Mouse (Mus musculus) left cerebral cortex, adult 2 months (tissue): ENCODE results near the gene Hdac1. TPM values are rescaled to one million over a fixed set of nuclear protein-coding genes. Genes with fewer than 3 reads are reported as not detected.

Source experiments
- DNase-seq, 2 experiments: peaks; one replicate each; pipeline ENCODE4 v3.0.0; 2021 to 2022; ENCODE audit warnings: low spot score in 2 of 2, mixed read lengths in 1 of 2; ENCODE audit errors: extremely low spot score in 1 of 2
- H3K27ac ChIP-seq: fragments of 200-600 bp; 2 replicates; pipeline ENCODE4 v1.8.1; 2022
- H3K4me3 ChIP-seq: fragments of 200-600 bp; 2 replicates; pipeline ENCODE4 v1.8.1; 2022
- CTCF ChIP-seq: fragments of 200-600 bp; IDR thresholded peaks from 2 replicates; pipeline ENCODE4 v1.8.1; 2022; ENCODE audit warnings: antibody characterized with exemption, mild to moderate bottlenecking, moderate library complexity
- intact Hi-C: fragments of 180-260 bp; cut with DNase I; formaldehyde crosslinking; loops from one replicate; pipeline ENCODE4 v1.15.1; 2025
- total RNA-seq, 2 experiments: library from RNA; stranded (reverse); gene quantifications; 2 replicates each; pipeline ENCODE4 v1.2.3; 2021

The Hdac1 gene
- total RNA-seq, 2 experiments from 2014 or later = 26.5 to 29.5 TPM

DNA sequence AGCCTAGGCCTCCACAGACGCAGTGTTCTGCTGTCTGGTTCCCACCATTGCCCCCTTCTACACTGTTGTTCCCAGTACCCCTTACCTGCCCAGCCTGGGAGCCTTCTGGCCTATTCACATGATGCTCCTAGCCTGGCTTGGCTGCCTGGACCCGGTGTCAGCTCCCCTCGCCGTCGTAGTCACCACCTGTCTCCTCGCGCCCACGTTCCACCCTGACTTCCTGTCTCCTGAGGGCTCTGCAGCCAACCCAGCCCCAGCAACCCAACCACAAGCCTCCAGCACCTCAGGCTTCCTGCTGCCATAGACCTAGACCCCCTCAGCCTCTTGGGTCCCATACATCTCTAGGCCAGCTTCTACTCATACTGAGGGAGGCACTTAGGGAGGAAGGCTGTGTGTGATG, 30.9 kb upstream of the Hdac1 start, which contains the start of gene Lck:
Gene Lck, minus strand, starts transcription at position 212 of the 400 bp plus-strand sequence.
- TF ChIP-seq CTCF = no peak
- intact Hi-C loops = no loop called here
- H3K4me3 ChIP-seq = no peak within 1 kb of the TSS
- DNase-seq = no peak
- H3K27ac ChIP-seq = no peak within 1 kb of the TSS

DNA sequence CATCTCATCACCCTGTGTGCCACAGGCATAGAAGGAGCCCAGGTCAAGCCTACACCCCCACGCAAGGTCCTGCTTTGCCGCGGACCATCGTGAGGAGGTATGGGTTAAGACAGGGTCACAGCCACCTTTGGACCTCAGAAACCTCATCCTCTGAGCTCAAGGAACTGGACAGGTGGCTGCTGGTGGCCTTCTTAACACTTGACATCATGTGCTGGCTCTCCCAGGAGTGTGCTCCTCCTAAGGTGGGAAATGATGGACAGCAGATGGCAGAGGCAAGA, 30.5 kb upstream of the Hdac1 start:
- H3K27ac ChIP-seq = no peak overlapping the region
- H3K4me3 ChIP-seq = no peak overlapping the region
- no peak for DNase-seq
- no peak for TF ChIP-seq CTCF
- intact Hi-C loops = no loop called here

DNA sequence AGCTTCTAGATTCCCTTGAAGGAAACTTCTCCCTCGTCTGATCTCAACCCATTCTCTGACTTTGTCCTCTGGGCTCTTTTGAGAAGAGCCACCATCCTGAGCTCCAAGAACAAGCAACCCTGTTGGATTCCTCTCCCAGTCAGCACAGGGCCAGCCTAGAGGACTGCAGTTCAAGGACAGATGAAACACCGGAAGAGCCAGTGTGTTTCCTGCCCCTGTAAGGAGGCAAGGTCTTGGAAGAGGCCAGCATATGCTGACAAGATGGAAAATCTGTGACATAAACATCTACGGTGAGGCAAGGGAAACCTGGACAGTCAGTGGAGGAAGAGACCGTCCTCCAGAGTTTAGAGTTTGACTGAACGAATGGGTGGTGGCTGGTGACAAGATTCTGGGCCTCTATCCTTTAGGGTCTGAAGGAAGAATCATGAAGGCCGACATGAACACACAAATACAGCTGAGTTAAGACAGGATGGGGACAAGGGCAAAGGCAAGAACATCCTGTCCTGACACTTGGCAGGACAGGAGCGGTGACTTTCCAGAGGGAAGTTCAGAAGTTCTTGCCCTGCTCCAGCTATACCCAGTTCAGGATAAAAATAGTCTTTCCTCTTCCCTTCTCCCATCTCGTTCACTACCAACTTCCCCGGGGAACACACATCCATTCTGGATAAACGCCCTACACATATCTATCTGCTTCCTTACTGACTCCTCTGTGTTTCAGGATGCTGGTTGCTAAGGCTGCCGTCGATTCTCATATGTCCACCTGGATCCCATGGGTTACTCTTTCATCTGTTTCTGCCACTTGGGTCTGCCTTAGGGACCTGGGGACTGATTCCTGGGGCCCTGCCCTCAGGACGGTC, 30.0 kb upstream of the Hdac1 start:
- no peak for TF ChIP-seq CTCF
- intact Hi-C loops = no loop called here
- DNase-seq = no peak
- Histone ChIP-seq H3K27ac (no peak overlapping the region), H3K4me3 (no peak overlapping the region)

DNA sequence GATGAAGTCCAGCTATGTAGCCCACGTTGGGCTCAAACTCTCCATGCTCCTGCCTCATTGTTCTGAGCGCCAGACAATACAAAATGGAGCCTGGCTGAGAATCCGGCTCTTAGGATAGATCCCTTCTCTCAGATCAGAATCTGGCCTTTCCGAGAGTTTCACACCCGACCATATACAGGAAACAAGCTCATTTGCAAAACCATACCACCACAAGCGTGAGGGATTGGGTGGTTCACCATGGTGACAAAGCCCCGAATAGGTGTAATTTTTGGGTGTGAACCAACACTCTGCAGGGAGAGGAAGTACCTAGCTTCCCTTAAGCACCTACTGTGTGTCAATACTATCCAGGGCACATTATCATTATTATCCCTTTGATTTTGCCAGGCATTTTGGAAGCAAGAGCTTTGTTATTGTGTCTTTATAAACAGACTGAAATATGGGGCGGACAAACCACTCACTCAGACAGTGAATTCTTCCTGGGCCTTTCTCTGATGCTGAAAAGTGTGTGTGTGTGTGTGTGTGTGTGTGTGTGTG, 29.1 kb upstream of the Hdac1 start:
- intact Hi-C loops = no loop called here
- no peak for DNase-seq
- H3K4me3 ChIP-seq = no peak overlapping the region
- no peak for TF ChIP-seq CTCF
- H3K27ac ChIP-seq = no peak overlapping the region

DNA sequence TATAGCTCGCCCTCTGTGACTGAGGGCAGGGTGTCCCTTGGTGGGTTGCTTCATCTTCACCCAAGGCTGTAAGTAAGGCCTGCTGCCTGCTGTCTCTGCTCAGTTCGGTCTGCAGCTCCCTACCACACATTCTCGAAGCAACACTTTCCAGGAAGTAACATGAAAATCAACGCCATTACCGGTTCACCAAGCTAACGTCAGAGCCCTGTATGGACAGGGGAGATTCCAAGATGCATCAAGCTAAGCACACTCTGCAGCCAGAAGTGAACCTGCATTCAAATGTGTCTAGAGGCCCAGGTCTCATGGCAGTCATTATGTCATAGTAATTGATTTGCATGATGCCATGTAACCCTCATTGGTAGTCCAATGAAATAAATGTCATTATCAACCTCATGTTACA, 27.5 kb upstream of the Hdac1 start:
- intact Hi-C loops = no loop called here
- H3K27ac ChIP-seq = no peak overlapping the region
- no peak for DNase-seq
- no peak for TF ChIP-seq CTCF
- H3K4me3 ChIP-seq = no peak overlapping the region

DNA sequence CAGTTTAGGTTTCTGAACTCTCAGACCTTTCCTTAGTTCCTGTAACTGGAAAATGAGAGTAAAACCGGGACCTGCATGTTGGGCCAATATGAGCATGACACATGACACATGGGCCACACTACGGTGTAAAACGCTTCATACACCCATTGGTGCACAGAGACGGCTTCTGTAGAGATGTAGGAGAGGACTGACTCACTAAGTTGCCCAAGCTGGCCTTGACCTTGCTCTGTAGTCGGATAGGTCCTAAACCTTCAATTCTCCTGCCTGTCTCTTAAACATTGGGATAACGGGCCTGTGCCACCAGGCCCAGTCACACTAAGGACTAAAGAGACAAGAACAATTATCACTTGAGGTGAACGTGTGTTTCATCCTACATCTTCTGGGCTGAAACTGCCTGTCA, 25.9 kb upstream of the Hdac1 start:
- no peak for TF ChIP-seq CTCF
- intact Hi-C loops = no loop called here
- Histone ChIP-seq H3K4me3 (no peak overlapping the region), H3K27ac (no peak overlapping the region)
- DNase-seq = no peak

DNA sequence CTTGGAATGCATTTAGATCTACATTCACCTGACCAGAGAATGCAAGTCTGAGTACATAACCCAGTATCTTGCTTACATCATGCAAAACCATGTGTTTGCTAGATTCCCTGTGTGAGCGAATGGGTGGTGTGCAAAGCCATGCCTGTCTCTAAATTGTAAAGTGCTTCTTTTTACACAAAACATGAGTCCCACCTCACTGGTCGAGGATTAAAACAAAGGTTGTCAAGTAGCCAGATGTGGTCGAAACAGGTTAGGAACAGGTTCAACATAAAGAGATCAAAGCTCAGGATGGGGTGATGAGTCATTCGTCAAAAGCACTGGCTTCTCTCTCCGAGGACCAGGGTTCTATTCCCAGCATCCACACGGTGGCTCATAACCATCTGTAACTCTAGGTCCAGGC, 22.6 kb upstream of the Hdac1 start:
- TF ChIP-seq CTCF = no peak
- intact Hi-C loops = no loop called here
- Histone ChIP-seq H3K27ac (no peak overlapping the region), H3K4me3 (no peak overlapping the region)
- DNase-seq = no peak

DNA sequence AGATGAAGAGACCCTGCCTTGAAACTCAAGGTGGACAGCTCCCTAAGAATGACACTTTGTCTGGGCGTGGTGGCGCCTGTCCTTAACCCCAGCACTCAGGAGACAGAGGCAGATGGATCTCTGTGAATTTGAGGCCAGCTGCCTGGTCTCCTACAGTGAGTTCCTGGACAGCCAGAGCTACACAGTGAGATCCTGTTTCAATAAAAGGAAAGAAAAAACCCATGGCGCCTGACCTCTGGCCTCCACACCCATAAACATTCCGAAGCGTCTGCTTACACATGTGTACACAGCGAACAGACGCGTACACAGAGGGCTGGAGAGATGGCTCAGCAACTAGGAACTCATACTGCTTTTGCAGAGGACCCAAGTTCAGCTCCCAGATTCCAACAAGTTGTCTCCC, 21.2 kb upstream of the Hdac1 start:
- DNase-seq = no peak
- TF ChIP-seq CTCF = no peak
- intact Hi-C loops = no loop called here
- Histone ChIP-seq H3K4me3 (no peak overlapping the region), H3K27ac (no peak overlapping the region)

DNA sequence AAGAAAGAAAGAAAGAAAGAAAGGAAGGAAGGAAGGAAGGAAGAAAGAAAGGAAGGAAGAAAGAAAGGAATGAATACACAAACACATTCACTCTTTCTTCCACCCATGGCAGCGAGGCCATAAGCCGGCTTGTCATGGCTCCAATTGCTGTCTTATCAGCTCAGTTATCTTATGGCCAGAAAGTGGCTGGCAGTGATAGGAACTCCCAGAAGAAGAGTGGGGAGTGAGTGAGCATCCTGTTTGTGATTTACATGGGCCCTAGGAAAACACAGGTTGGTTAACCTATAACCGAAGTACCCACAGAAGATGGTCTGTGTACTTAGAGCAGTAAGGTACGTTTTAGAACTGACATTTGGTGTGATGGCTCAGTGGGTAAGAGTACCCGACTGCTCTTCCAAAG, 18.7 kb upstream of the Hdac1 start:
- H3K27ac ChIP-seq = no peak overlapping the region
- intact Hi-C loops = no loop called here
- H3K4me3 ChIP-seq = no peak overlapping the region
- no peak for DNase-seq
- no peak for TF ChIP-seq CTCF

DNA sequence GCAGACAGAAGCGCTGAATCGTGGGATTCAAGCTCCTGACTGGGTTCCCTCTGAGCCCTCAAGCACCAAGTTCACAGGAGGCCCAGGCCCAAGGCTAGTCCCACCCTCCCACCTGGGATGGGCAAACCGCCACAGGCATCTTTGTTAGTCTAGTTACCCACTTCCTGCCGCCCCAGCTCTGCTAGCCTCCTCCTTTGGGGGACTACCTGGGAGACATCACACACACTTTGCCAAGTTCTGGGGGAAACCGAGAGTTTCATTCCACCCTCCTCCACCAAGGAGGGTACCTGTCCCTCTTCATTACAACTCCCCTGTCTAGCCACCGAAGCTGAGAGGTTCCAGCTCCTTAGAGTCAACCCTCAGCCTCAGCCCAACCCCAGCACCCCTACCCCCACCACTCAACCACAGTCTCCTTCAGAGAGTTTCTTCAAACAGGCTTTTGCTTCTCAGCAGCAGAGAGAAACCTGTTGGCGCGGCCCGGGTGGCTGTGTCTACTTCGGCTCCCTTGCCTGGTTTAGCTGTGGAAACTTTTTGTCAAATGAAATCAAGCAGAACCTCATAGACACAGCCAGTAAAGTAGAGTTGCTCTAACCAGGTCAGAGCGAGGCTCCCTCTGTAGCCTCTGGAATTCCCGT, 15.9 kb upstream of the Hdac1 start:
- no peak overlapping the region for H3K27ac ChIP-seq
- H3K4me3 ChIP-seq = no peak overlapping the region
- intact Hi-C loops = no loop called here
- no peak for DNase-seq
- no peak for TF ChIP-seq CTCF

DNA sequence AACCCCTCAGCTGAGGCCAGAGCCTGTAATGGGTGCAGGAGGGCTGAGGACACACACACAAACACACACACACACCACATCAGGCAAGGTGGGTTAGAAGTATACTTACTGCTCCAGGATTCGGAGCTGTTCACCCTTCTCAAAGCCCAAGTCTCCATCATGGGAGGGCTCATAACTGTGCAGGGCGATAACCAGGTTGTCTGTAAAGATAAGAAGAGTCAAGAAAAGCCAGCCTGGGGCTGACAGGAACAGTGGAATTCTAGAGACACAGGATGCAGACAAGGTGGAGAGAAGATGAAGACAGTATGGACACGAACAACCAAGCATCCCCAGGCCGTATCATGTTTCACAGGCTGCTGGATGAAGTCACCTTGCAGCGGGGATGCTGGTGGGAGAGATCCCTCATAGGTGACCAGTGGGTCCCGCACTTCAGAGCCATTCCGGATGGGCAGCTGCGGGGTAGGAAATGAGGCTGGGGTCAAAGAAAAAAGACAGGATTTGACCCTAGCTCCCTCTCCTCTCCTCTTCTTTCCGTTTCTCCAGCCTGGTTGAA, 14.8 kb upstream of the Hdac1 start:
- Histone ChIP-seq H3K4me3 (no peak overlapping the region), H3K27ac (no peak overlapping the region)
- intact Hi-C loops = no loop called here
- no peak for TF ChIP-seq CTCF
- DNase-seq = no peak

DNA sequence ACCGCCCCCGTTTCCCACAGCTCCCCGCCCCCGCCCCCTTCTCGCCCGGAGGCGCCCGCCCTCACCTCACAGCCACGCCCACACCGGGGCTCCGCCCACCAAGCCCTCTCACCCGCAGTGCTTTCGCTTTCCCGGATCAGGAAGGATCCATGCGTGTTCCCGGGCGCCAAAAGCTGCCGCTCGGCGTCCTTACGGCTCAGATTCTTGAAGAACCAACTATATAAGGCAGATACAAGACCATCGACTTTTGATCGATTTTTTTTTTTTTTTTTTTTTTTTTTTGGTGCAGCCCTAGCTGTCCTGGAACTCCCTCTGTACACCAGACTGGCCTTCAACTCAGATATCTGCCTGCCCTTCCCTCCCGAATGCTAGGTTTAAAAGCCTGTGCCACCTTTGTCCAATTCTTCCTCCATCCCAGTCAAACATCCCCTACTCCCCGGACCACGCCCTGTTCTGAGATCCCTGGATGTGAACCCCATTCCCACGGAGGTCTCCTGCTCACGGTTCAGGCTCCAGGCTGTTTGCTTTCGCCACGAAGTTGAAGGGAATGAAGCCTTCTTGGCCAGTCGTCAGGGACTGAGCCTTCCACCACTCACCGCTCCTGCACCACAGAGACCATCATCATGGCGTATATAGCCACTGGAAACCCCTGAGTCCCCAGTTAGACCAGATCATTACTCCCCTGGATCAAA, 14.2 kb upstream of the Hdac1 start:
- no peak for TF ChIP-seq CTCF
- DNase-seq = peak; percentile 74 to 79
- H3K27ac ChIP-seq = peak overlapping the region; percentile 52
- intact Hi-C loops = no loop called here
- H3K4me3 ChIP-seq = peak overlapping the region; percentile 57
